Mouse (Mus musculus): ENCODE data around the gene Agtrap.
"Not testable (repeated sequence)": the region's sequence is repeated elsewhere in the genome, so short reads cannot be mapped to it uniquely, and the experiment has no call there.

The Agtrap gene

GRCm38 (mm10) chr4:148087907-148088527 is at the start of gene Agtrap:
TSS of gene Agtrap (minus strand) at chr4:148088031.
- peak; percentile 89 for DNase-seq (ENCODE audit: low read depth)

GRCm38 (mm10) chr4:148137503-148137902 is 49.7 kb upstream of the Agtrap start:
- no peak for DNase-seq (ENCODE audit: low read depth)

- DNase-seq (ENCODE audit: low read depth) = no peak
Measured at GRCm38 (mm10) chr4:148134988-148135387, 47.2 kb upstream of the Agtrap start.

- DNase-seq (ENCODE audit: low read depth) = no peak
Measured at GRCm38 (mm10) chr4:148131497-148132081, 43.8 kb upstream of the Agtrap start.

GRCm38 (mm10) chr4:148130561-148131413 is 43.0 kb upstream of the Agtrap start, which contains the start of gene Draxin:
TSS of gene Draxin (minus strand) at chr4:148130698.
- no peak for DNase-seq (ENCODE audit: low read depth)

GRCm38 (mm10) chr4:148130133-148130532 is 42.3 kb upstream of the Agtrap start, which contains the start of gene Mad2l2:
TSS of gene Mad2l2 (plus strand) at chr4:148130384.
- no peak for DNase-seq (ENCODE audit: low read depth)

GRCm38 (mm10) chr4:148128672-148129071 is 40.8 kb upstream of the Agtrap start:
- no peak for DNase-seq (ENCODE audit: low read depth)

GRCm38 (mm10) chr4:148128241-148128640 is 40.4 kb upstream of the Agtrap start:
- DNase-seq (ENCODE audit: low read depth) = no peak

GRCm38 (mm10) chr4:148122694-148123066 is 34.8 kb upstream of the Agtrap start:
- DNase-seq (ENCODE audit: low read depth) = no peak

GRCm38 (mm10) chr4:148121982-148122693 is 34.3 kb upstream of the Agtrap start:
- DNase-seq (ENCODE audit: low read depth) = no peak

- DNase-seq (ENCODE audit: low read depth) = no peak
Measured at GRCm38 (mm10) chr4:148121362-148121761, 33.5 kb upstream of the Agtrap start.

GRCm38 (mm10) chr4:148120555-148120954 is 32.7 kb upstream of the Agtrap start:
- DNase-seq (ENCODE audit: low read depth) = no peak

- not testable (repeated sequence) for DNase-seq (ENCODE audit: low read depth)
Measured at GRCm38 (mm10) chr4:148119578-148119977, 31.7 kb upstream of the Agtrap start.

- DNase-seq (ENCODE audit: low read depth) = peak; percentile 44
Measured at GRCm38 (mm10) chr4:148117392-148117791, 29.6 kb upstream of the Agtrap start.

- peak; percentile 43 for DNase-seq (ENCODE audit: low read depth)
Measured at GRCm38 (mm10) chr4:148116657-148117056, 28.8 kb upstream of the Agtrap start.

- peak; percentile 49 for DNase-seq (ENCODE audit: low read depth)
Measured at GRCm38 (mm10) chr4:148115467-148115866, 27.6 kb upstream of the Agtrap start.

GRCm38 (mm10) chr4:148114758-148115391 is 27.0 kb upstream of the Agtrap start:
- DNase-seq (ENCODE audit: low read depth) = peak; percentile 88

- DNase-seq (ENCODE audit: low read depth) = no peak
Measured at GRCm38 (mm10) chr4:148112519-148112918, 24.7 kb upstream of the Agtrap start.

GRCm38 (mm10) chr4:148109215-148109614 is 21.4 kb upstream of the Agtrap start:
- no peak for DNase-seq (ENCODE audit: low read depth)

GRCm38 (mm10) chr4:148108565-148109100 is 20.8 kb upstream of the Agtrap start:
- no peak for DNase-seq (ENCODE audit: low read depth)

- DNase-seq (ENCODE audit: low read depth) = no peak
Measured at GRCm38 (mm10) chr4:148107621-148108291, 19.9 kb upstream of the Agtrap start.

All from naive thymus-derived CD4-positive, alpha-beta T cell, adult 2 months (primary cell).